Mouse (Mus musculus) lung, postnatal 0 days (tissue): ENCODE data around the gene Stom. TPM values are rescaled to one million over a fixed set of nuclear protein-coding genes. Genes with fewer than 3 reads are reported as not detected.

Experiments
- ATAC-seq: fragments of 200-750 bp; cut with Nextera tagmentation; 2 replicates; pipeline ENCODE4 v1.8.0; 2017; ENCODE audit warnings: moderate library complexity
- DNase-seq: peaks from one replicate; pipeline ENCODE4 v3.0.0-alpha.2; 2016; ENCODE audit warnings: low spot score
- H3K27ac ChIP-seq: fragments of 300-500 bp; sonication (generic); 2 replicates; pipeline ENCODE4 v1.5.1; 2014; ENCODE audit warnings: antibody characterized with exemption, mild to moderate bottlenecking, low read length, mixed read lengths
- H3K27me3 ChIP-seq: fragments of 300-500 bp; sonication (generic); replicated peaks from 2 replicates; pipeline ENCODE4 v1.6.1; 2014; ENCODE audit warnings: low read length, mixed read lengths; ENCODE audit not compliant: insufficient read depth
- H3K36me3 ChIP-seq: fragments of 300-500 bp; sonication (generic); 2 replicates; pipeline ENCODE4 v1.6.1; 2014; ENCODE audit warnings: low read length, mixed read lengths; ENCODE audit not compliant: insufficient read depth
- H3K4me1 ChIP-seq: fragments of 300-500 bp; sonication (generic); 2 replicates; pipeline ENCODE4 v1.6.1; 2014; ENCODE audit warnings: antibody characterized with exemption, low read depth, low read length, mixed read lengths; ENCODE audit not compliant: insufficient read depth
- H3K4me2 ChIP-seq: fragments of 300-500 bp; sonication (generic); replicated peaks from 2 replicates; pipeline ENCODE4 v1.6.1; 2014; ENCODE audit warnings: low read depth, mild to moderate bottlenecking, low read length, moderate library complexity, mixed read lengths
- H3K4me3 ChIP-seq: fragments of 300-500 bp; sonication (generic); 2 replicates; pipeline ENCODE4 v1.5.1; 2014; ENCODE audit warnings: low read depth, low read length
- H3K9ac ChIP-seq: fragments of 300-500 bp; sonication (generic); replicated peaks from 2 replicates; pipeline ENCODE4 v1.6.1; 2014; ENCODE audit warnings: low read depth, mild to moderate bottlenecking
- H3K9me3 ChIP-seq: fragments of 300-500 bp; sonication (generic); 2 replicates; pipeline ENCODE4 v1.6.1; 2016; ENCODE audit warnings: low read length, mixed read lengths
- CTCF ChIP-seq: IDR thresholded peaks from 2 replicates; pipeline ENCODE4 v1.5.1; 2016; ENCODE audit warnings: antibody characterized with exemption, mild to moderate bottlenecking
- EP300 ChIP-seq: IDR thresholded peaks from 2 replicates; pipeline ENCODE4 v1.6.1; 2016; ENCODE audit warnings: antibody characterized with exemption, mild to moderate bottlenecking, control low read depth
- WGBS: fragments of 180-500 bp; shearing (Covaris S2); extraction: QIAGEN DNeasy Blood & Tissue Kit; methylation state at CpG from one replicate; pipeline ENCODE4 v1.1.7; 2014; 5-methylcytosine and 5-hydroxymethylcytosine counted together
- polyA plus RNA-seq: library from polyadenylated mRNA; unstranded; fragments of >200 nt; fragmentation: Nextera tagmentation; extraction: Ambion mirVana; gene quantifications from 2 replicates; pipeline ENCODE4 v1.2.1, GENCODE M21; 2015

Gene Stom
- polyA plus RNA-seq, 1 experiment from 2014 or later = 86.2 TPM

DNA sequence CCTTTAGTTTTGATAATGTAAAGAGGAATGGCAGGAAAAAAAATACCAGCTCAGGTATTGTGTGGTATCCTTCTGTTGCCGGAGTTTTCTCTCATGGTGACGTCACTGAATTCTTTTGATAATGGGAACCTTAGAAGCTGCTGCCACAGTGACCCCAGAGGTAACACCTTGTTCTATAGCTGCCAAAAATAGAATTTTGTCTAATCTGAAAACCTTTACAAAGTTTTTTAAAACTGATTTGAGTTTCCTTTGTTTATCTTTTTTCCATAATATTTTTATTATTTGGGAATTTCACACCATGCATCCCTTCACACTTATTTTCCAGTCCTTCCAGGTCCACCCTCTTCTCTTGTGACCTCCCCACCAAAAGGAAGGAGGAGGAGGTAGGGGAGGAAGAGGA, 30.9 kb upstream of the Stom start, which contains the start of gene 4930568D16Rik:
Gene 4930568D16Rik, minus strand, starts transcription at position 101 of the 400 bp plus-strand sequence.
- H3K36me3 ChIP-seq = no peaks in the 10 kb centered on the region
- H3K4me3 ChIP-seq = no peak within 1 kb of the TSS
- no peak within 1 kb of the TSS for H3K4me2 ChIP-seq
- no peaks in the 10 kb centered on the region for H3K27me3 ChIP-seq
- no peaks in the 10 kb centered on the region for H3K4me1 ChIP-seq
- no peak for TF ChIP-seq CTCF
- no peak for TF ChIP-seq EP300
- 61% methylated on average over 2 of the region's 2 CpGs for WGBS
- DNase-seq = no peak
- no peak within 1 kb of the TSS for H3K9ac ChIP-seq
- ATAC-seq = no peak
- no peaks in the 10 kb centered on the region for H3K9me3 ChIP-seq
- H3K27ac ChIP-seq = no peak within 1 kb of the TSS

- Histone ChIP-seq H3K4me3 (no peak overlapping the region), H3K4me1 (no peaks in the 10 kb centered on the region), H3K4me2 (no peak overlapping the region), H3K27ac (no peak overlapping the region), H3K9ac (no peak overlapping the region), H3K36me3 (no peaks in the 10 kb centered on the region), H3K27me3 (no peaks in the 10 kb centered on the region), H3K9me3 (no peaks in the 10 kb centered on the region)
- TF ChIP-seq EP300 (no peak), CTCF (peak; percentile 90)
- 35% methylated on average over 5 of the region's 5 CpGs for WGBS
- ATAC-seq (peak; percentile 65), DNase-seq (peak; percentile 91)
These were observed 12.4 kb upstream of the Stom start for GRCm38 (mm10) chr2:35349184-35349583.

- Histone ChIP-seq H3K27me3 (no peaks in the 10 kb centered on the region), H3K4me1 (no peaks in the 10 kb centered on the region), H3K4me2 (no peak overlapping the region), H3K27ac (no peak overlapping the region), H3K9me3 (no peaks in the 10 kb centered on the region), H3K36me3 (no peaks in the 10 kb centered on the region), H3K9ac (no peak overlapping the region), H3K4me3 (no peak overlapping the region)
- TF ChIP-seq CTCF (no peak), EP300 (no peak)
- DNase-seq (peak; percentile 30), ATAC-seq (no peak)
- WGBS = 45% methylated on average over 2 of the region's 2 CpGs
These were observed 9.2 kb upstream of the Stom start for GRCm38 (mm10) chr2:35345984-35346383.

- no peaks in the 10 kb centered on the region for H3K4me1 ChIP-seq
- WGBS = 54% methylated on average over 3 of the region's 3 CpGs
- no peak overlapping the region for H3K27ac ChIP-seq
- H3K4me2 ChIP-seq = no peak overlapping the region
- no peak; the same call in 1 of the 2 replicates for ATAC-seq
- no peaks in the 10 kb centered on the region for H3K36me3 ChIP-seq
- no peaks in the 10 kb centered on the region for H3K27me3 ChIP-seq
- H3K9me3 ChIP-seq = no peaks in the 10 kb centered on the region
- TF ChIP-seq CTCF = no peak
- peak; percentile 45; the same call in 1 of the 2 replicates for TF ChIP-seq EP300
- no peak overlapping the region for H3K9ac ChIP-seq
- H3K4me3 ChIP-seq = no peak overlapping the region
- DNase-seq = peak; percentile 58
These were observed 5.8 kb upstream of the Stom start for GRCm38 (mm10) chr2:35342605-35343004.

- H3K27ac ChIP-seq = peak overlapping the region; percentile 62
- peaks cover 11% of the 10 kb centered on the region for H3K4me1 ChIP-seq
- H3K27me3 ChIP-seq = no peaks in the 10 kb centered on the region
- H3K4me3 ChIP-seq = no peak overlapping the region
- no peaks in the 10 kb centered on the region for H3K9me3 ChIP-seq
- TF ChIP-seq EP300 (peak; percentile 71), CTCF (no peak)
- H3K9ac ChIP-seq = no peak overlapping the region
- peak; percentile 83 for DNase-seq
- no peaks in the 10 kb centered on the region for H3K36me3 ChIP-seq
- H3K4me2 ChIP-seq = no peak overlapping the region
- ATAC-seq = no peak
- WGBS = 27% methylated on average over 6 of the region's 6 CpGs
These were observed 1.9 kb upstream of the Stom start for GRCm38 (mm10) chr2:35338707-35339106.

DNA sequence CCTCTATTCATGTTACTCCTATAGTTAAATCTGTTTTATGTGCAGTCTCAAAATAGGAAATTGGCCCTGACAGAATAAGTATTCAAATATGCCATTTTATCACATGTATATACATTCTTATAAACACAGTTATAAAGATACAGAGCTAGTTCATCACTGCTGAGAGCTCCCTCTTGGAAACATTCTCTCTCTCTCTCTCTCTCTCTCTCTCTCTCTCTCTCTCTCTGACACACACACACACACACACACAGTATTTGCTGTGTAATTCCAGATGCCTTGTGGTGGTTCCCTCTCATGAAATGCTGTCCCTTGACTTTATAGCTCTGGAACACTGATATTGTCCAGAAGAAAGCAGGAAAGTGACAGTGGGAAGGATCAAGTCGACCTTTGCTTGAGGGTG, 1.3 kb upstream of the Stom start:
- Histone ChIP-seq H3K4me2 (no peak overlapping the region), H3K27ac (peak overlapping the region; percentile 62), H3K4me1 (peaks cover 11% of the 10 kb centered on the region), H3K9ac (no peak overlapping the region), H3K27me3 (no peaks in the 10 kb centered on the region), H3K9me3 (no peaks in the 10 kb centered on the region), H3K36me3 (no peaks in the 10 kb centered on the region), H3K4me3 (no peak overlapping the region)
- no peak for ATAC-seq
- DNase-seq = no peak
- WGBS = 55% methylated on average over 1 of the region's 1 CpGs
- TF ChIP-seq CTCF (no peak), EP300 (no peak)

- 39% methylated on average over 10 of the region's 10 CpGs for WGBS
- Histone ChIP-seq H3K4me3 (peak overlapping the region; percentile 71; the same call in 1 of the 2 replicates), H3K27me3 (no peaks in the 10 kb centered on the region), H3K36me3 (no peaks in the 10 kb centered on the region), H3K9me3 (no peaks in the 10 kb centered on the region), H3K4me1 (peaks cover 16% of the 10 kb centered on the region), H3K4me2 (peak overlapping the region; percentile 93), H3K9ac (no peak overlapping the region), H3K27ac (peak overlapping the region; percentile 77)
- ATAC-seq = peak; percentile 2; the same call in 1 of the 2 replicates
- TF ChIP-seq EP300 = no peak
- TF ChIP-seq CTCF = no peak
- DNase-seq = peak; percentile 50
These were observed 643 bp upstream of the Stom start for GRCm38 (mm10) chr2:35337419-35337818.
